Mouse (Mus musculus) kidney, adult 2 months (tissue): ENCODE results near the gene Eprs.

ENCODE experiments used
- CTCF ChIP-seq: fragments of 200-500 bp; conservative IDR thresholded peaks from 2 replicates; pipeline ENCODE4 v1.5.1; 2011; ENCODE audit warnings: low read depth, mild to moderate bottlenecking, control low read depth, low read length, moderate library complexity, mixed read lengths; ENCODE audit not compliant: insufficient read depth, insufficient read length
- POLR2A ChIP-seq: fragments of 200-500 bp; IDR thresholded peaks from one replicate; pipeline ENCODE4 v1.6.1; 2011; ENCODE audit warnings: low read depth, low read length, control low read depth

DNA sequence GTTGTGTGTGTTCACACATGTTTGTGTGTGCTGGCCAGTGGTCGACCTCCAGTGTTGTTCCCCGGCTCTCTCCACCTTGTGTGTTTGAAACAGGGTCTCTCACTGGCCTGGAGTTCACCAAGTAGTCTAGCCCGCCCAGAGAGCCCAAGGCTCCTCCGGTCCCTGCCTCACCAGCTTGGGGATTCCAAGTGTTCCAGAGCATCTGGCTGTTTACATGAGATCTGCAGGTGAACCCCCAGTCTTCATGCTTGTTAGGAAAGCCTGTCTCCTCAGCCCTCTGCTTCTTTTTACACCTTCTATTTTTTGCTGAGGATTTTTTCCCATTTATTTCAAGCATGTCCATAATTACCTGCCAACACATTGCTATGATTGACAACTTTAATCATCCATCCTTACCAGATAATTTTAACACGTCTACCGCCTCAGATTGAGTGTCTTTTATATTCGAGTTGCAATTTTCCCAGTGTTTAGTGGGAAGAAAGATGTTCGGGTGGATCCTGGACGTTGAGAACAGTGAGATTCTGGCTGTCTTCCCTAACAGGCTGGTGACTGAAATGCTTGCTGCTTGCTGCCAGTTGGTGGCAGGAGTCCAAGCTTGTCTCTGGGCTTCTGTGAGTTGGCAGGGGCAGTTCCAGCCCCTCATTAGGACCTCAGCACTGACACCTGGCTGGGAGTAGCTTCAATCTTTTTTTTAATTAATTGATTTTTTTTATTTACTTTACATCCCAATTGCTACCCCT lies 76.2 kb downstream of the Eprs start:
- TF ChIP-seq CTCF, result no peak
- no peak for TF ChIP-seq POLR2A
